Mouse (Mus musculus): ENCODE measurements around the gene Trabd2b. TPM values are rescaled to one million over a fixed set of nuclear protein-coding genes. Genes with fewer than 3 reads are reported as not detected.

Trabd2b gene
- polyA plus RNA-seq, 1 experiment from 2014 or later = 2.0 TPM

GRCm38 (mm10) chr4:114541221-114541620 lies 134.7 kb downstream of the Trabd2b start:
- Histone ChIP-seq H3K27me3 (ENCODE audit: control insufficient read depth, insufficient read depth, low read length) (no peaks in the 10 kb centered on the region), H3K4me3 (ENCODE audit: low read depth, low read length) (no peak overlapping the region), H3K9me3 (ENCODE audit: control insufficient read depth, low read length) (no peaks in the 10 kb centered on the region), H3K36me3 (ENCODE audit: control insufficient read depth, insufficient read depth, low read length) (no peaks in the 10 kb centered on the region), H3K4me1 (replicated peaks; ENCODE audit: control insufficient read depth, insufficient read depth, low read length) (no peaks in the 10 kb centered on the region), H3K9ac (ENCODE audit: low read depth, low read length) (no peak overlapping the region), H3K4me2 (replicated peaks; ENCODE audit: low read depth, low read length) (no peak overlapping the region), H3K27ac (ENCODE audit: low read depth, low read length) (no peak overlapping the region)
- WGBS = 79% methylated on average over 1 of the region's 1 CpGs
- DNase-seq (ENCODE audit: low spot score) (no peak), ATAC-seq (ENCODE audit: low FRiP score) (no peak)

GRCm38 (mm10) chr4:114542136-114542535 lies 135.6 kb downstream of the Trabd2b start:
- H3K9me3 ChIP-seq (ENCODE audit: control insufficient read depth, low read length) = no peaks in the 10 kb centered on the region
- DNase-seq (ENCODE audit: low spot score) (no peak), ATAC-seq (ENCODE audit: low FRiP score) (no peak)
- no peak overlapping the region for H3K9ac ChIP-seq (ENCODE audit: low read depth, low read length)
- no peak overlapping the region for H3K4me2 ChIP-seq (replicated peaks; ENCODE audit: low read depth, low read length)
- 59% methylated on average over 4 of the region's 4 CpGs for WGBS
- H3K36me3 ChIP-seq (ENCODE audit: control insufficient read depth, insufficient read depth, low read length) = no peaks in the 10 kb centered on the region
- no peaks in the 10 kb centered on the region for H3K27me3 ChIP-seq (ENCODE audit: control insufficient read depth, insufficient read depth, low read length)
- no peak overlapping the region for H3K27ac ChIP-seq (ENCODE audit: low read depth, low read length)
- no peak overlapping the region for H3K4me3 ChIP-seq (ENCODE audit: low read depth, low read length)
- H3K4me1 ChIP-seq (replicated peaks; ENCODE audit: control insufficient read depth, insufficient read depth, low read length) = no peaks in the 10 kb centered on the region

- H3K27ac ChIP-seq (ENCODE audit: low read depth, low read length) = no peak overlapping the region
- H3K9ac ChIP-seq (ENCODE audit: low read depth, low read length) = no peak overlapping the region
- no peaks in the 10 kb centered on the region for H3K27me3 ChIP-seq (ENCODE audit: control insufficient read depth, insufficient read depth, low read length)
- 87% methylated on average over 3 of the region's 3 CpGs for WGBS
- no peak for ATAC-seq (ENCODE audit: low FRiP score)
- no peaks in the 10 kb centered on the region for H3K36me3 ChIP-seq (ENCODE audit: control insufficient read depth, insufficient read depth, low read length)
- no peak overlapping the region for H3K4me3 ChIP-seq (ENCODE audit: low read depth, low read length)
- H3K4me1 ChIP-seq (replicated peaks; ENCODE audit: control insufficient read depth, insufficient read depth, low read length) = no peaks in the 10 kb centered on the region
- DNase-seq (ENCODE audit: low spot score) = no peak
- no peak overlapping the region for H3K4me2 ChIP-seq (replicated peaks; ENCODE audit: low read depth, low read length)
- no peaks in the 10 kb centered on the region for H3K9me3 ChIP-seq (ENCODE audit: control insufficient read depth, low read length)
Measured at GRCm38 (mm10) chr4:114545481-114546200, 139.1 kb downstream of the Trabd2b start.

GRCm38 (mm10) chr4:114547658-114548448 lies 141.3 kb downstream of the Trabd2b start:
- Histone ChIP-seq H3K9ac (ENCODE audit: low read depth, low read length) (no peak overlapping the region), H3K27ac (ENCODE audit: low read depth, low read length) (no peak overlapping the region), H3K36me3 (ENCODE audit: control insufficient read depth, insufficient read depth, low read length) (no peaks in the 10 kb centered on the region), H3K9me3 (ENCODE audit: control insufficient read depth, low read length) (no peaks in the 10 kb centered on the region), H3K4me1 (replicated peaks; ENCODE audit: control insufficient read depth, insufficient read depth, low read length) (0 out of 2 replicates have a peak, but pooled peaks cover 3% of the 10 kb centered on the region), H3K4me3 (ENCODE audit: low read depth, low read length) (no peak overlapping the region), H3K27me3 (ENCODE audit: control insufficient read depth, insufficient read depth, low read length) (no peaks in the 10 kb centered on the region), H3K4me2 (replicated peaks; ENCODE audit: low read depth, low read length) (no peak overlapping the region)
- ATAC-seq (ENCODE audit: low FRiP score) (no peak), DNase-seq (ENCODE audit: low spot score) (no peak)
- 83% methylated on average over 8 of the region's 8 CpGs for WGBS

GRCm38 (mm10) chr4:114549487-114549886 lies 143.0 kb downstream of the Trabd2b start:
- H3K4me3 ChIP-seq (ENCODE audit: low read depth, low read length) = no peak overlapping the region
- WGBS = 95% methylated on average over 3 of the region's 3 CpGs
- DNase-seq (ENCODE audit: low spot score) = no peak
- no peak overlapping the region for H3K27ac ChIP-seq (ENCODE audit: low read depth, low read length)
- H3K9ac ChIP-seq (ENCODE audit: low read depth, low read length) = no peak overlapping the region
- H3K27me3 ChIP-seq (ENCODE audit: control insufficient read depth, insufficient read depth, low read length) = no peaks in the 10 kb centered on the region
- 0 out of 2 replicates have a peak, but pooled peaks cover 3% of the 10 kb centered on the region for H3K4me1 ChIP-seq (replicated peaks; ENCODE audit: control insufficient read depth, insufficient read depth, low read length)
- H3K36me3 ChIP-seq (ENCODE audit: control insufficient read depth, insufficient read depth, low read length) = no peaks in the 10 kb centered on the region
- H3K9me3 ChIP-seq (ENCODE audit: control insufficient read depth, low read length) = no peaks in the 10 kb centered on the region
- ATAC-seq (ENCODE audit: low FRiP score) = no peak
- no peak overlapping the region for H3K4me2 ChIP-seq (replicated peaks; ENCODE audit: low read depth, low read length)

- H3K9ac ChIP-seq (ENCODE audit: low read depth, low read length) = no peak overlapping the region
- H3K27me3 ChIP-seq (ENCODE audit: control insufficient read depth, insufficient read depth, low read length) = no peaks in the 10 kb centered on the region
- WGBS = 33% methylated on average over 11 of the region's 11 CpGs
- H3K27ac ChIP-seq (ENCODE audit: low read depth, low read length) = no peak overlapping the region
- no peaks in the 10 kb centered on the region for H3K36me3 ChIP-seq (ENCODE audit: control insufficient read depth, insufficient read depth, low read length)
- H3K4me1 ChIP-seq (replicated peaks; ENCODE audit: control insufficient read depth, insufficient read depth, low read length) = 0 out of 2 replicates have a peak, but pooled peaks cover 3% of the 10 kb centered on the region
- H3K4me3 ChIP-seq (ENCODE audit: low read depth, low read length) = no peak overlapping the region
- no peak for DNase-seq (ENCODE audit: low spot score)
- H3K9me3 ChIP-seq (ENCODE audit: control insufficient read depth, low read length) = no peaks in the 10 kb centered on the region
- no peak for ATAC-seq (ENCODE audit: low FRiP score)
- H3K4me2 ChIP-seq (replicated peaks; ENCODE audit: low read depth, low read length) = no peak overlapping the region
Measured at GRCm38 (mm10) chr4:114550471-114551156, 144.1 kb downstream of the Trabd2b start.

GRCm38 (mm10) chr4:114556880-114557279 lies 150.4 kb downstream of the Trabd2b start:
- Histone ChIP-seq H3K9me3 (ENCODE audit: control insufficient read depth, low read length) (no peaks in the 10 kb centered on the region), H3K4me2 (replicated peaks; ENCODE audit: low read depth, low read length) (no peak overlapping the region), H3K27me3 (ENCODE audit: control insufficient read depth, insufficient read depth, low read length) (no peaks in the 10 kb centered on the region), H3K4me1 (replicated peaks; ENCODE audit: control insufficient read depth, insufficient read depth, low read length) (0 out of 2 replicates have a peak, but pooled peaks cover 2% of the 10 kb centered on the region), H3K9ac (ENCODE audit: low read depth, low read length) (no peak overlapping the region), H3K4me3 (ENCODE audit: low read depth, low read length) (no peak overlapping the region), H3K36me3 (ENCODE audit: control insufficient read depth, insufficient read depth, low read length) (no peaks in the 10 kb centered on the region), H3K27ac (ENCODE audit: low read depth, low read length) (no peak overlapping the region)
- 82% methylated on average over 5 of the region's 5 CpGs for WGBS
- ATAC-seq (ENCODE audit: low FRiP score) (no peak), DNase-seq (ENCODE audit: low spot score) (no peak)

GRCm38 (mm10) chr4:114557731-114558130 lies 151.2 kb downstream of the Trabd2b start:
- Histone ChIP-seq H3K36me3 (ENCODE audit: control insufficient read depth, insufficient read depth, low read length) (no peaks in the 10 kb centered on the region), H3K4me1 (replicated peaks; ENCODE audit: control insufficient read depth, insufficient read depth, low read length) (0 out of 2 replicates have a peak, but pooled peaks cover 2% of the 10 kb centered on the region), H3K27me3 (ENCODE audit: control insufficient read depth, insufficient read depth, low read length) (no peaks in the 10 kb centered on the region), H3K4me2 (replicated peaks; ENCODE audit: low read depth, low read length) (no peak overlapping the region), H3K4me3 (ENCODE audit: low read depth, low read length) (no peak overlapping the region), H3K27ac (ENCODE audit: low read depth, low read length) (no peak overlapping the region), H3K9ac (ENCODE audit: low read depth, low read length) (no peak overlapping the region), H3K9me3 (ENCODE audit: control insufficient read depth, low read length) (no peaks in the 10 kb centered on the region)
- no peak for DNase-seq (ENCODE audit: low spot score)
- ATAC-seq (ENCODE audit: low FRiP score) = no peak
- 30% methylated on average over 6 of the region's 6 CpGs for WGBS
